Mouse (Mus musculus): ENCODE measurements around the gene Pusl1.

GRCm38 (mm10) chr4:155840076-155841002, 51.2 kb downstream of the Pusl1 start:
- TF ChIP-seq CTCF (IDR thresholded peaks at IDR 0.05; ENCODE audit: low read depth) (no peak), EP300 (IDR thresholded peaks at IDR 0.05; ENCODE audit: low read depth) (no peak)
